Comparison of ENCODE assay signal across 17 mouse cellular contexts in genomic region chr12:17037053-17037610, GRCm38 (mm10). TPM values are rescaled to one million over a fixed set of nuclear protein-coding genes. Genes with fewer than 3 reads are reported as not detected.
A peak's percentile ranks its signal among the peaks of the same experiment; 100 is the strongest.
DNase-seq lines count a peak whose midpoint lies in the region; ATAC-seq and TF ChIP-seq lines count a peak whose summit lies in the region.
"Had no signal": no experiment of that assay in that cellular context is flagged by ENCODE, and none has a peak within 500 bp of the region (broad histone marks: within the 10 kb centered on the region; RNA-seq: fewer than 3 reads in every experiment).

No protein-coding gene starts in this region.

- peaks cover 4% of the 10 kb centered on the region; the same call in 1 of the 2 replicates for H3K4me1 ChIP-seq in limb, embryonic 14.5 days (ENCODE audit: control insufficient read depth, insufficient read depth, low read length)
- H3K4me1 ChIP-seq in heart, embryonic 12.5 days (replicated peaks) = no peaks in the 10 kb centered on the region

- intact Hi-C loops in left cerebral cortex, postnatal 4 days (cut with DNase I) = no loop called here

- TF ChIP-seq POLR2A in limb, embryonic 14.5 days (IDR thresholded peaks at IDR 0.05; ENCODE audit: borderline replicate concordance, extremely low read depth, insufficient read depth, insufficient read length) = no peak

- no peaks in the 10 kb centered on the region for H3K9me3 ChIP-seq in limb, embryonic 14.5 days (ENCODE audit: control insufficient read depth, low read length)
- H3K9me3 ChIP-seq in heart, embryonic 12.5 days (replicated peaks) = no peaks in the 10 kb centered on the region
- H3K9me3 ChIP-seq: G1E; limb, embryonic 12.5 days had no signal

- no peaks in the 10 kb centered on the region for H3K27me3 ChIP-seq in limb, embryonic 14.5 days (ENCODE audit: control insufficient read depth, insufficient read depth, low read length)
- no peaks in the 10 kb centered on the region for H3K27me3 ChIP-seq in heart, embryonic 12.5 days (replicated peaks)

- peak; percentile 26; the same call in 1 of the 2 replicates for ATAC-seq in limb, embryonic 14.5 days (ENCODE audit: low FRiP score, low read depth)
- no peak for ATAC-seq in heart, embryonic 12.5 days (ENCODE audit: insufficient number of reproducible peaks, low FRiP score)

- H3K27ac ChIP-seq in limb, embryonic 14.5 days (replicated peaks; ENCODE audit: low read depth, low read length) = no peak overlapping the region
- no peak overlapping the region for H3K27ac ChIP-seq in heart, embryonic 12.5 days (ENCODE audit: poor library complexity, severe bottlenecking)
- H3K27ac ChIP-seq: limb, embryonic 12.5 days had no signal

- no peak overlapping the region for H3K9ac ChIP-seq in limb, embryonic 14.5 days (ENCODE audit: low read depth, low read length, severe bottlenecking)
- H3K9ac ChIP-seq in heart, embryonic 12.5 days = no peak overlapping the region
- H3K9ac ChIP-seq: limb, embryonic 12.5 days had no signal

- no peak overlapping the region for H3K4me3 ChIP-seq in limb, embryonic 14.5 days (replicated peaks; ENCODE audit: low read length)
- H3K4me3 ChIP-seq in heart, embryonic 12.5 days = no peak overlapping the region
- H3K4me3 ChIP-seq: erythroblast, embryonic 14.5 days; limb, embryonic 12.5 days; myocyte had no signal

- DNase-seq in cerebellum, postnatal 10 days = peak; percentile 49 to 52
- no peak for DNase-seq in cerebellum, postnatal 36 days
- peak; percentile 59 to 67 for DNase-seq in left cerebral cortex, adult 18-20 months (ENCODE audit: low spot score in 2 of 2)
- no peak for DNase-seq in left cerebral cortex, postnatal 4 days
- DNase-seq in R1 (ENCODE audit: low read depth, low spot score) = peak; percentile 64
- peak; percentile 16 for DNase-seq in limb, embryonic 14.5 days (ENCODE audit: low spot score)
- DNase-seq in retina, postnatal 1 day = no peak
- DNase-seq: gastrocnemius, postnatal 14 days; kidney, postnatal 14 days; lung, postnatal 4 days; thymus, postnatal 4 days had no signal

- H3K36me3 ChIP-seq in limb, embryonic 14.5 days (ENCODE audit: control insufficient read depth, insufficient read depth, low read length) = no peaks in the 10 kb centered on the region
- H3K36me3 ChIP-seq in heart, embryonic 12.5 days = no peaks in the 10 kb centered on the region
- H3K36me3 ChIP-seq: G1E; limb, embryonic 12.5 days had no signal

- H3K4me2 ChIP-seq in limb, embryonic 14.5 days (replicated peaks; ENCODE audit: low read depth, low read length, severe bottlenecking) = no peak overlapping the region
- no peak overlapping the region for H3K4me2 ChIP-seq in heart, embryonic 12.5 days
- H3K4me2 ChIP-seq: limb, embryonic 12.5 days had no signal

- WGBS in limb, embryonic 14.5 days = 37% methylated on average over 14 of the region's 14 CpGs
- 67% methylated on average over 14 of the region's 14 CpGs for WGBS in heart, embryonic 12.5 days

RNA-seq across cellular contexts. Expression of gene 2410004P03Rik, which starts 25.6 kb away (rescaled TPM):
- total RNA-seq in left cerebral cortex, adult 18-20 months (2021) = 1 to 10 TPM in 1 of 2 experiments, under 1 TPM in 1; 0.75 to 1.3 TPM
- 1 to 10 TPM; 1.2 to 2.4 TPM for total RNA-seq in left cerebral cortex, postnatal 4 days (2021)
- polyA plus RNA-seq in limb, embryonic 14.5 days (2012; rRNA removed) = 0.21 and 0.45 TPM in 2 replicates
- 0.50 and 0.80 TPM in 2 replicates for polyA plus RNA-seq in limb, embryonic 14.5 days (2014; fragmentation: Nextera tagmentation; extraction: Ambion mirVana)
- polyA plus RNA-seq in heart, embryonic 12.5 days (2016; fragmentation: Nextera tagmentation; extraction: Ambion mirVana) = 0.31 and 0.40 TPM in 2 replicates
- total RNA-seq: gastrocnemius, postnatal 14 days had no signal
- polyA plus RNA-seq: erythroblast, embryonic 14.5 days; G1E; heart, embryonic 14.5 days had no signal

RNA-seq across cellular contexts. Expression of gene Pqlc3, which starts 36.9 kb away (rescaled TPM):
- total RNA-seq in left cerebral cortex, adult 18-20 months (2021) = 1 to 10 TPM; 1.1 to 1.7 TPM
- total RNA-seq in left cerebral cortex, postnatal 4 days (2021) = 1 to 10 TPM in 1 of 2 experiments, under 1 TPM in 1; 0.68 to 1.1 TPM
- 8.4 and 10.6 TPM in 2 replicates for polyA plus RNA-seq in limb, embryonic 14.5 days (2012; rRNA removed)
- 12.8 and 13.5 TPM in 2 replicates for polyA plus RNA-seq in limb, embryonic 14.5 days (2014; fragmentation: Nextera tagmentation; extraction: Ambion mirVana)
- polyA plus RNA-seq in heart, embryonic 12.5 days (2016; fragmentation: Nextera tagmentation; extraction: Ambion mirVana) = 3.5 and 4.8 TPM in 2 replicates

Comparison
In these comparisons a context has a peak if more than half of its experiments do, and no peak if none do; other contexts are left out.
1. DNase-seq: peak in cerebellum, postnatal 10 days (2 of 2), left cerebral cortex, adult 18-20 months (2 of 2), R1 (single experiment) and limb, embryonic 14.5 days (single experiment); none in cerebellum, postnatal 36 days (0 of 2), left cerebral cortex, postnatal 4 days (single experiment) and retina, postnatal 1 day (single experiment).